In the genomic region with DNA sequence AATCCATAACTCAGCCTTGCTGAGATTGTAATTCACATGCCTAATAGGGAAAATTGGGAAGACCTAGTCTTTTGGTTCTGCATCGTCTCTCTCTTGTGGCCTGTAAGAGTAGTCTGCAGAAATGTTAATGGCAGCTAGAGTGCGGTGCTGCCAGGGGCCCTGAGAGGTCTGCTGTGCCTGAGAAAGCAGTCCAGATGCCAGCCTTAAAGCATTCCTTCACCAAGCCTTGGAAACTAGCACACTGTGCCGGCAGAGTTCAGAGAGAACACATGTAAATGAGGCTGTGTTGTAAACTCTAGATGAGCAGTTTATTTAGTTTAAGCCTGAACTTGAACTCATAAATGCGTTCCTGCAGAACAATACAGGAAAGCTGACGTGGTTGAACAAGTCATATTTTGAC, we compare ENCODE assay signal across 13 mouse cellular contexts.
DNase-seq lines count a peak whose midpoint lies in the region; ATAC-seq and TF ChIP-seq lines count a peak whose summit lies in the region.
"Had no signal": no experiment of that assay in that cellular context is flagged by ENCODE, and none has a peak within 500 bp of the region (broad histone marks: within the 10 kb centered on the region; RNA-seq: fewer than 3 reads in every experiment).

No protein-coding gene starts in this region.

- no peak overlapping the region for H3K9ac ChIP-seq in midbrain, embryonic 16.5 days (ENCODE audit: low read depth, low read length)
- no peak overlapping the region for H3K9ac ChIP-seq in forebrain, embryonic 15.5 days (replicated peaks)
- no peak overlapping the region for H3K9ac ChIP-seq in limb, embryonic 12.5 days (replicated peaks)
- H3K9ac ChIP-seq in stomach, postnatal 0 days (ENCODE audit: low read length) = no peak overlapping the region
- H3K9ac ChIP-seq: embryonic facial prominence, embryonic 12.5 days; liver, postnatal 0 days had no signal

- TF ChIP-seq EP300 in stomach, postnatal 0 days (optimal IDR thresholded peaks at IDR 0.05) = no peak

- ATAC-seq in midbrain, embryonic 16.5 days = no peak
- ATAC-seq in forebrain, embryonic 15.5 days (replicated peaks) = 0 out of 2 replicates have a peak, but pooled peaks have one; percentile 29
- ATAC-seq in limb, embryonic 12.5 days (ENCODE audit: insufficient number of reproducible peaks, insufficient read depth, low FRiP score, low TSS enrichment, low read depth) = 0 out of 2 replicates have a peak, but pooled peaks have one; percentile 38
- ATAC-seq in stomach, postnatal 0 days (ENCODE audit: low FRiP score, low TSS enrichment) = no peak
- ATAC-seq: CD4-positive, CD25-positive, alpha-beta regulatory T cell, adult 4 months had no signal

- peaks cover 46% of the 10 kb centered on the region for H3K27me3 ChIP-seq in midbrain, embryonic 10.5 days (ENCODE audit: low read depth, poor library complexity, severe bottlenecking)
- no peaks in the 10 kb centered on the region for H3K27me3 ChIP-seq in midbrain, embryonic 16.5 days (ENCODE audit: control insufficient read depth, insufficient read depth, low read depth, low read length)
- H3K27me3 ChIP-seq in forebrain, embryonic 15.5 days = no peaks in the 10 kb centered on the region
- H3K27me3 ChIP-seq in limb, embryonic 12.5 days = no peaks in the 10 kb centered on the region
- H3K27me3 ChIP-seq in stomach, postnatal 0 days (ENCODE audit: control insufficient read depth, insufficient read depth, low read length) = no peaks in the 10 kb centered on the region
- H3K27me3 ChIP-seq: embryonic facial prominence, embryonic 12.5 days had no signal

- H3K9me3 ChIP-seq in midbrain, embryonic 10.5 days (replicated peaks) = no peaks in the 10 kb centered on the region
- no peaks in the 10 kb centered on the region for H3K9me3 ChIP-seq in midbrain, embryonic 16.5 days (replicated peaks; ENCODE audit: control insufficient read depth, low read length, poor library complexity, severe bottlenecking)
- no peaks in the 10 kb centered on the region for H3K9me3 ChIP-seq in forebrain, embryonic 15.5 days
- no peaks in the 10 kb centered on the region for H3K9me3 ChIP-seq in limb, embryonic 12.5 days
- H3K9me3 ChIP-seq in stomach, postnatal 0 days (ENCODE audit: control insufficient read depth, low read length) = no peaks in the 10 kb centered on the region
- H3K9me3 ChIP-seq: embryonic facial prominence, embryonic 12.5 days had no signal

- 0 out of 2 replicates have a peak, but pooled peaks have one; percentile 17 for TF ChIP-seq CTCF in stomach, postnatal 0 days (IDR thresholded peaks at IDR 0.05; ENCODE audit: low read depth)

- no peak overlapping the region for H3K4me2 ChIP-seq in midbrain, embryonic 16.5 days (ENCODE audit: low read length)
- no peak overlapping the region for H3K4me2 ChIP-seq in forebrain, embryonic 15.5 days (replicated peaks)
- no peak overlapping the region for H3K4me2 ChIP-seq in limb, embryonic 12.5 days
- no peak overlapping the region for H3K4me2 ChIP-seq in stomach, postnatal 0 days (replicated peaks; ENCODE audit: low read depth)
- H3K4me2 ChIP-seq: embryonic facial prominence, embryonic 12.5 days had no signal

- no peaks in the 10 kb centered on the region for H3K36me3 ChIP-seq in midbrain, embryonic 10.5 days
- H3K36me3 ChIP-seq in midbrain, embryonic 16.5 days (ENCODE audit: control insufficient read depth, insufficient read depth, low read length) = no peaks in the 10 kb centered on the region
- no peaks in the 10 kb centered on the region for H3K36me3 ChIP-seq in forebrain, embryonic 15.5 days
- H3K36me3 ChIP-seq in limb, embryonic 12.5 days = peaks cover 25% of the 10 kb centered on the region; the same call in 1 of the 2 replicates
- H3K36me3 ChIP-seq in stomach, postnatal 0 days (ENCODE audit: control insufficient read depth, insufficient read depth, low read length) = no peaks in the 10 kb centered on the region

- no peak for DNase-seq in midbrain, embryonic 10.5 days (ENCODE audit: low spot score)
- no peak for DNase-seq in stomach, postnatal 0 days (ENCODE audit: low spot score)
- no peak for DNase-seq in lung, adult 18-20 months
- no peak for DNase-seq in kidney, postnatal 36 days
- DNase-seq: cerebellum, adult 9-11 months; kidney, adult 18-20 months; liver, postnatal 0 days; thymus, postnatal 14 days had no signal

- peaks cover 61% of the 10 kb centered on the region for H3K4me1 ChIP-seq in midbrain, embryonic 10.5 days
- peaks cover 9% of the 10 kb centered on the region for H3K4me1 ChIP-seq in midbrain, embryonic 16.5 days (ENCODE audit: control insufficient read depth, insufficient read depth, low read length)
- H3K4me1 ChIP-seq in forebrain, embryonic 15.5 days = peaks cover 51% of the 10 kb centered on the region
- H3K4me1 ChIP-seq in limb, embryonic 12.5 days (replicated peaks) = peaks cover 61% of the 10 kb centered on the region
- no peaks in the 10 kb centered on the region for H3K4me1 ChIP-seq in stomach, postnatal 0 days (replicated peaks; ENCODE audit: control insufficient read depth, insufficient read depth)

- 63% methylated on average over 5 of the region's 5 CpGs for WGBS in midbrain, embryonic 10.5 days
- WGBS in midbrain, embryonic 16.5 days = 22% methylated on average over 5 of the region's 5 CpGs
- 16% methylated on average over 5 of the region's 5 CpGs for WGBS in forebrain, embryonic 15.5 days
- 28% methylated on average over 5 of the region's 5 CpGs for WGBS in limb, embryonic 12.5 days
- 63% methylated on average over 5 of the region's 5 CpGs for WGBS in stomach, postnatal 0 days

- H3K27ac ChIP-seq in midbrain, embryonic 10.5 days (replicated peaks) = 0 out of 2 replicates have a peak overlapping the region, but pooled peaks have one; percentile 7
- no peak overlapping the region for H3K27ac ChIP-seq in midbrain, embryonic 16.5 days (ENCODE audit: low read length)
- peak overlapping the region; percentile 53 for H3K27ac ChIP-seq in forebrain, embryonic 15.5 days (replicated peaks)
- peak overlapping the region; percentile 67; the same call in 1 of the 2 replicates for H3K27ac ChIP-seq in limb, embryonic 12.5 days
- H3K27ac ChIP-seq in stomach, postnatal 0 days (replicated peaks) = no peak overlapping the region
- H3K27ac ChIP-seq: embryonic facial prominence, embryonic 12.5 days had no signal

- no peak overlapping the region for H3K4me3 ChIP-seq in midbrain, embryonic 10.5 days
- H3K4me3 ChIP-seq in midbrain, embryonic 16.5 days (ENCODE audit: low read depth, low read length) = no peak overlapping the region
- no peak overlapping the region for H3K4me3 ChIP-seq in forebrain, embryonic 15.5 days
- no peak overlapping the region for H3K4me3 ChIP-seq in limb, embryonic 12.5 days (replicated peaks)
- no peak overlapping the region for H3K4me3 ChIP-seq in stomach, postnatal 0 days (ENCODE audit: low read depth, low read length)
- H3K4me3 ChIP-seq: embryonic facial prominence, embryonic 12.5 days had no signal

Comparison
In these comparisons a context has a peak if more than half of its experiments do, and no peak if none do; other contexts are left out.
1. H3K27ac ChIP-seq: peak in midbrain, embryonic 10.5 days (single experiment), forebrain, embryonic 15.5 days (single experiment) and limb, embryonic 12.5 days (single experiment); none in midbrain, embryonic 16.5 days (single experiment) and stomach, postnatal 0 days (single experiment).
2. ATAC-seq: peak in forebrain, embryonic 15.5 days (single experiment) and limb, embryonic 12.5 days (single experiment); none in midbrain, embryonic 16.5 days (single experiment) and stomach, postnatal 0 days (single experiment).